Comparison of ENCODE assay signal across 10 mouse cellular contexts in the genomic region with DNA sequence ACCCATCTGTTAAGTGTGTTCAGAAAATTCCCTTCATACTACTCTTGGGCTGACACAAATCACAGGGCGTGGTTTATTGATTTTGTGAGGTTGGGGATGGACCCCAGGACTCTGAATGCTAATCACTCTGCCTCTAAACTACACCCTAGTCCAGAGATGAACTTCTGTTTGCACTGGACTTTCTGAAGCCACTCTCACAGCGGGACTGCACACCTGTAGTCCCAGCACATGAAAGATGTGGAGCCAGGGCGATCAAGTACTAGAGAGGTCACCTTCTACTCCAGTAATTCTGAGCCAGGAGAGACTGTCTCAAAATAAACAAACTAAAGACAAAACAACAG. TPM values are rescaled to one million over a fixed set of nuclear protein-coding genes. Genes with fewer than 3 reads are reported as not detected.
A peak's percentile ranks its signal among the peaks of the same experiment; 100 is the strongest.
DNase-seq lines count a peak whose midpoint lies in the region; ATAC-seq and TF ChIP-seq lines count a peak whose summit lies in the region.
"Had no signal": no experiment of that assay in that cellular context is flagged by ENCODE, and none has a peak within 500 bp of the region (broad histone marks: within the 10 kb centered on the region; RNA-seq: fewer than 3 reads in every experiment).

No protein-coding gene starts in this region.

- H3K4me3 ChIP-seq in heart, postnatal 0 days (ENCODE audit: low read depth, low read length), result peak overlapping the region; percentile 87
- H3K4me3 ChIP-seq in brown adipose tissue, adult 24 weeks (ENCODE audit: insufficient read depth, low read depth, low read length), result peak overlapping the region; percentile 92
- peak overlapping the region; percentile 69 for H3K4me3 ChIP-seq in hindbrain, postnatal 0 days (ENCODE audit: low read length)
- peak overlapping the region; percentile 75 for H3K4me3 ChIP-seq in midbrain, embryonic 16.5 days (ENCODE audit: low read depth, low read length)

- no peaks in the 10 kb centered on the region for H3K27me3 ChIP-seq in heart, postnatal 0 days (ENCODE audit: control insufficient read depth, insufficient read depth, low read length)
- H3K27me3 ChIP-seq in hindbrain, postnatal 0 days (ENCODE audit: insufficient read depth, low read length), result no peaks in the 10 kb centered on the region
- H3K27me3 ChIP-seq in midbrain, embryonic 16.5 days (ENCODE audit: control insufficient read depth, insufficient read depth, low read depth, low read length), result 0 out of 2 replicates have a peak, but pooled peaks cover 3% of the 10 kb centered on the region

- TF ChIP-seq EP300 in heart, postnatal 0 days (IDR thresholded peaks at IDR 0.05; ENCODE audit: low read depth), result no peak

- H3K9ac ChIP-seq in heart, postnatal 0 days (replicated peaks; ENCODE audit: low read depth, low read length), result no peak overlapping the region; the same call in 1 of the 2 replicates
- H3K9ac ChIP-seq in hindbrain, postnatal 0 days (replicated peaks; ENCODE audit: low read length), result peak overlapping the region; percentile 59; the same call in 1 of the 2 replicates
- H3K9ac ChIP-seq in midbrain, embryonic 16.5 days (ENCODE audit: low read depth, low read length), result no peak overlapping the region

- DNase-seq in heart, postnatal 0 days (ENCODE audit: low spot score), result no peak
- DNase-seq in heart, adult 8-10 months (ENCODE audit: low spot score), result no peak
- DNase-seq in hindbrain, postnatal 0 days (ENCODE audit: low spot score), result no peak
- DNase-seq in yolk sac, embryonic 10.5 days (ENCODE audit: low spot score), result no peak
- no peak for DNase-seq in cerebellum, adult 9-10 months
- DNase-seq in urinary bladder, postnatal 36 days (ENCODE audit: low spot score in 2 of 2), result no peak

- H3K4me2 ChIP-seq in heart, postnatal 0 days (ENCODE audit: low read depth, low read length), result peak overlapping the region; percentile 66
- H3K4me2 ChIP-seq in hindbrain, postnatal 0 days (ENCODE audit: low read depth, low read length), result peak overlapping the region; percentile 80
- H3K4me2 ChIP-seq in midbrain, embryonic 16.5 days (ENCODE audit: low read length), result peak overlapping the region; percentile 88

- peaks cover 16% of the 10 kb centered on the region for H3K36me3 ChIP-seq in heart, postnatal 0 days (replicated peaks; ENCODE audit: control insufficient read depth, insufficient read depth, low read length)
- no peaks in the 10 kb centered on the region for H3K36me3 ChIP-seq in hindbrain, postnatal 0 days (ENCODE audit: insufficient read depth, low read length)
- H3K36me3 ChIP-seq in midbrain, embryonic 16.5 days (ENCODE audit: control insufficient read depth, insufficient read depth, low read length), result no peaks in the 10 kb centered on the region
- H3K36me3 ChIP-seq: G1E had no signal

- H3K4me1 ChIP-seq in heart, postnatal 0 days (ENCODE audit: control insufficient read depth, insufficient read depth), result peaks cover 19% of the 10 kb centered on the region
- H3K4me1 ChIP-seq in brown adipose tissue, adult 24 weeks (ENCODE audit: control insufficient read depth, insufficient read depth, insufficient read length, low read length), result peaks cover 12% of the 10 kb centered on the region
- H3K4me1 ChIP-seq in hindbrain, postnatal 0 days (ENCODE audit: insufficient read depth, low read length), result no peaks in the 10 kb centered on the region
- peaks cover 4% of the 10 kb centered on the region for H3K4me1 ChIP-seq in midbrain, embryonic 16.5 days (ENCODE audit: control insufficient read depth, insufficient read depth, low read length)

- no peak for TF ChIP-seq CTCF in heart, postnatal 0 days (IDR thresholded peaks at IDR 0.05; ENCODE audit: low read depth)
- no peak for TF ChIP-seq CTCF in hindbrain, postnatal 0 days (IDR thresholded peaks at IDR 0.05; ENCODE audit: low read depth)

- no peak for ATAC-seq in heart, postnatal 0 days (ENCODE audit: insufficient read depth, low read depth)
- no peak for ATAC-seq in hindbrain, postnatal 0 days
- no peak for ATAC-seq in midbrain, embryonic 16.5 days

- H3K9me3 ChIP-seq in heart, postnatal 0 days (replicated peaks; ENCODE audit: control insufficient read depth, low read length), result no peaks in the 10 kb centered on the region
- no peaks in the 10 kb centered on the region for H3K9me3 ChIP-seq in hindbrain, postnatal 0 days (ENCODE audit: low read length)
- H3K9me3 ChIP-seq in midbrain, embryonic 16.5 days (replicated peaks; ENCODE audit: control insufficient read depth, low read length, poor library complexity, severe bottlenecking), result no peaks in the 10 kb centered on the region
- H3K9me3 ChIP-seq: G1E had no signal

- 54% methylated on average over 3 of the region's 3 CpGs for WGBS in heart, postnatal 0 days
- 64% methylated on average over 3 of the region's 3 CpGs for WGBS in hindbrain, postnatal 0 days
- whole genome bisulfite sequencing in midbrain, embryonic 16.5 days, result 49% methylated on average over 3 of the region's 3 CpGs

- H3K27ac ChIP-seq in heart, postnatal 0 days (ENCODE audit: low read depth), result peak overlapping the region; percentile 94
- peak overlapping the region; percentile 26; the same call in 1 of the 2 replicates for H3K27ac ChIP-seq in brown adipose tissue, adult 24 weeks (replicated peaks; ENCODE audit: low read depth, low read length)
- H3K27ac ChIP-seq in hindbrain, postnatal 0 days, result no peak overlapping the region
- H3K27ac ChIP-seq in midbrain, embryonic 16.5 days (ENCODE audit: low read length), result no peak overlapping the region

RNA-seq across cellular contexts. Expression of a gene that starts 0.4 kb away (rescaled TPM):
- 78.5 and 92.4 TPM in 2 replicates for total RNA-seq in heart, postnatal 0 days (2014; rRNA removed; ENCODE audit: low replicate concordance)
- polyA plus RNA-seq in heart, postnatal 0 days (2015; fragmentation: Nextera tagmentation; extraction: Ambion mirVana), result 10.3 and 10.9 TPM in 2 replicates
- 10 to 100 TPM; 64.2 to 67.2 (median 65.6) TPM for total RNA-seq in heart, adult 8-10 months (2022)
- polyA plus RNA-seq in brown adipose tissue, adult 24 weeks (2012; ENCODE audit: insufficient read depth, insufficient read length, missing spikeins), result 19.7 and 29.7 TPM in 2 replicates
- 15.6 and 19.1 TPM in 2 replicates for total RNA-seq in hindbrain, postnatal 0 days (2014; rRNA removed)
- 3.1 and 3.4 TPM in 2 replicates for polyA plus RNA-seq in hindbrain, postnatal 0 days (2015; fragmentation: Nextera tagmentation; extraction: Ambion mirVana)
- 3.1 and 3.5 TPM in 2 replicates for polyA plus RNA-seq in midbrain, embryonic 16.5 days (2015; fragmentation: Nextera tagmentation; extraction: Ambion mirVana)
- polyA plus RNA-seq: G1E had no signal

RNA-seq across cellular contexts. Expression of a gene that starts 36.3 kb away (rescaled TPM):
- not detected in 2 replicates for total RNA-seq in heart, postnatal 0 days (2014; rRNA removed; ENCODE audit: low replicate concordance)
- 0.55 and 0.69 TPM in 2 replicates for polyA plus RNA-seq in heart, postnatal 0 days (2015; fragmentation: Nextera tagmentation; extraction: Ambion mirVana)
- under 1 TPM in 1 of 4 experiments, not detected in 3; 0.38 TPM for total RNA-seq in heart, adult 8-10 months (2022)
- polyA plus RNA-seq in brown adipose tissue, adult 24 weeks (2012; ENCODE audit: insufficient read depth, insufficient read length, missing spikeins), result 54.2 and 167 TPM in 2 replicates
- not detected in 2 replicates for total RNA-seq in hindbrain, postnatal 0 days (2014; rRNA removed)
- 0.34 and 0.57 TPM in 2 replicates for polyA plus RNA-seq in hindbrain, postnatal 0 days (2015; fragmentation: Nextera tagmentation; extraction: Ambion mirVana)
- 0.87 TPM in 1 of 2 replicates, not detected in the other for polyA plus RNA-seq in midbrain, embryonic 16.5 days (2015; fragmentation: Nextera tagmentation; extraction: Ambion mirVana)
- total RNA-seq: common myeloid progenitor, adult 5-6 weeks; G1E had no signal
- polyA plus RNA-seq: G1E had no signal

RNA-seq across cellular contexts. Expression of a gene that starts 38.9 kb away (rescaled TPM):
- total RNA-seq in heart, postnatal 0 days (2014; rRNA removed; ENCODE audit: low replicate concordance), result 22.3 and 76.0 TPM in 2 replicates
- polyA plus RNA-seq in heart, postnatal 0 days (2015; fragmentation: Nextera tagmentation; extraction: Ambion mirVana), result 35.2 and 40.3 TPM in 2 replicates
- total RNA-seq in heart, adult 8-10 months (2022), result 1 to 10 TPM; 5.6 to 8.6 (median 7.7) TPM
- not detected in 2 replicates for polyA plus RNA-seq in brown adipose tissue, adult 24 weeks (2012; ENCODE audit: insufficient read depth, insufficient read length, missing spikeins)
- 20.3 and 31.1 TPM in 2 replicates for total RNA-seq in hindbrain, postnatal 0 days (2014; rRNA removed)
- 26.2 and 27.1 TPM in 2 replicates for polyA plus RNA-seq in hindbrain, postnatal 0 days (2015; fragmentation: Nextera tagmentation; extraction: Ambion mirVana)
- polyA plus RNA-seq in midbrain, embryonic 16.5 days (2015; fragmentation: Nextera tagmentation; extraction: Ambion mirVana), result 10.4 and 11.8 TPM in 2 replicates

RNA-seq across cellular contexts. Expression of a gene that starts 53.5 kb away (rescaled TPM):
- 38.5 and 65.3 TPM in 2 replicates for total RNA-seq in heart, postnatal 0 days (2014; rRNA removed; ENCODE audit: low replicate concordance)
- polyA plus RNA-seq in heart, postnatal 0 days (2015; fragmentation: Nextera tagmentation; extraction: Ambion mirVana), result 19.1 and 22.7 TPM in 2 replicates
- total RNA-seq in heart, adult 8-10 months (2022), result 10 to 100 TPM; 27.3 to 35.7 (median 30.7) TPM
- polyA plus RNA-seq in brown adipose tissue, adult 24 weeks (2012; ENCODE audit: insufficient read depth, insufficient read length, missing spikeins), result 6.9 and 9.5 TPM in 2 replicates
- 15.6 and 20.6 TPM in 2 replicates for total RNA-seq in hindbrain, postnatal 0 days (2014; rRNA removed)
- polyA plus RNA-seq in hindbrain, postnatal 0 days (2015; fragmentation: Nextera tagmentation; extraction: Ambion mirVana), result 11.5 and 11.7 TPM in 2 replicates
- polyA plus RNA-seq in midbrain, embryonic 16.5 days (2015; fragmentation: Nextera tagmentation; extraction: Ambion mirVana), result 12.9 and 13.4 TPM in 2 replicates

Comparison
In these comparisons a context has a peak if more than half of its experiments do, and no peak if none do; other contexts are left out.
1. H3K27ac ChIP-seq: peak in heart, postnatal 0 days (single experiment) and brown adipose tissue, adult 24 weeks (single experiment); none in hindbrain, postnatal 0 days (single experiment) and midbrain, embryonic 16.5 days (single experiment).
2. RNA of a gene that starts 36.3 kb away (polyA plus RNA-seq): 54.2 to 167 TPM in brown adipose tissue, adult 24 weeks; 0.87 TPM in midbrain, embryonic 16.5 days, 0.55 to 0.69 TPM in heart, postnatal 0 days and 0.34 to 0.57 TPM in hindbrain, postnatal 0 days; every median in the first group is over 10 times any median in the second.
3. Peak in every context shown above with its lines, with median percentiles within 50 percentile points of each other: H3K4me2 ChIP-seq and H3K4me3 ChIP-seq.